Mouse (Mus musculus): Measurements from ENCODE around the gene Vmn1r205. TPM values are rescaled to one million over a fixed set of nuclear protein-coding genes. Genes with fewer than 3 reads are reported as not detected.
"Not testable (repeated sequence)": the region's sequence is repeated elsewhere in the genome, so short reads cannot be mapped to it uniquely, and the experiment has no call there.

Gene Vmn1r205
- not detected in 2 replicates for polyA plus RNA-seq (2015; fragmentation: Nextera tagmentation; extraction: Ambion mirVana)

- H3K9me3 ChIP-seq: no peaks in the 10 kb centered on the region
- no peak within 1 kb of the TSS for H3K9ac ChIP-seq
- H3K27ac ChIP-seq (replicated peaks): no peak within 1 kb of the TSS
- no peak within 1 kb of the TSS for H3K4me3 ChIP-seq
- H3K27me3 ChIP-seq: no peaks in the 10 kb centered on the region
- no peaks in the 10 kb centered on the region for H3K4me1 ChIP-seq (replicated peaks)
- 92% methylated on average over 3 of the region's 3 CpGs for WGBS
- H3K4me2 ChIP-seq: no peak within 1 kb of the TSS
- ATAC-seq (ENCODE audit: low FRiP score, low read depth): no peak
- H3K36me3 ChIP-seq: no peaks in the 10 kb centered on the region
Measured at GRCm38 (mm10) chr13:22592900-22593299, at the start of gene Vmn1r205. Vmn1r205 (minus strand) TSS chr13:22593000.

GRCm38 (mm10) chr13:22624151-22624550 is 31.4 kb upstream of the Vmn1r205 start, which contains the start of gene Vmn1r206:
Vmn1r206 (minus strand) TSS chr13:22624251.
- not testable (repeated sequence) for H3K9ac ChIP-seq; H3K36me3 ChIP-seq; H3K4me2 ChIP-seq; H3K27me3 ChIP-seq; H3K27ac ChIP-seq (replicated peaks); H3K4me3 ChIP-seq; ATAC-seq (ENCODE audit: low FRiP score, low read depth); H3K9me3 ChIP-seq; H3K4me1 ChIP-seq (replicated peaks)

GRCm38 (mm10) chr13:22583336-22583735 is 9.5 kb downstream of the Vmn1r205 start:
- H3K4me3 ChIP-seq; H3K4me2 ChIP-seq; H3K27ac ChIP-seq (replicated peaks); ATAC-seq (ENCODE audit: low FRiP score, low read depth); H3K4me1 ChIP-seq (replicated peaks); H3K9ac ChIP-seq; H3K9me3 ChIP-seq; H3K27me3 ChIP-seq; H3K36me3 ChIP-seq: not testable (repeated sequence)
- 88% methylated on average over 14 of the region's 14 CpGs for WGBS

DNA sequence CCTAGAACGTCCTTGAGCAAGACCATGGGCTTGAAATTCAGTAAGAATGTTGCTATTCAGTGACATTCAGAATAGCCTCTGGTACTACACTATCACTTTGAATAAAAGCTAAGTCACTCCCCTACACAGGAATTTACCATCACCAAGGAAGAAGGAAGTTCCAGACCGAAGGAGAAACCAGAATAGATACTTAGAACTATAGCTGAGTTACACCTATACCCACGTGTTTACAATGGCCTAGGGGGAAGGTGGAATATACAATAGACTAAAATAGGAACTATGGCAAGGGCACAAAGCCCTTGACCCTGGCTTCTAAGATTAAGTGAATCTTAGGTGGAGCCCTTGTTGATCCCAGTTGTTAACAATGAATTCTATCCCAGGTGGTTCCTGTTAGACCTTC is 17.9 kb downstream of the Vmn1r205 start:
- not testable (repeated sequence) for H3K4me1 ChIP-seq (replicated peaks); H3K4me2 ChIP-seq; H3K9me3 ChIP-seq; H3K27me3 ChIP-seq; ATAC-seq (ENCODE audit: low FRiP score, low read depth); H3K27ac ChIP-seq (replicated peaks); H3K9ac ChIP-seq; H3K4me3 ChIP-seq; H3K36me3 ChIP-seq
- 82% methylated on average over 3 of the region's 3 CpGs for WGBS

DNA sequence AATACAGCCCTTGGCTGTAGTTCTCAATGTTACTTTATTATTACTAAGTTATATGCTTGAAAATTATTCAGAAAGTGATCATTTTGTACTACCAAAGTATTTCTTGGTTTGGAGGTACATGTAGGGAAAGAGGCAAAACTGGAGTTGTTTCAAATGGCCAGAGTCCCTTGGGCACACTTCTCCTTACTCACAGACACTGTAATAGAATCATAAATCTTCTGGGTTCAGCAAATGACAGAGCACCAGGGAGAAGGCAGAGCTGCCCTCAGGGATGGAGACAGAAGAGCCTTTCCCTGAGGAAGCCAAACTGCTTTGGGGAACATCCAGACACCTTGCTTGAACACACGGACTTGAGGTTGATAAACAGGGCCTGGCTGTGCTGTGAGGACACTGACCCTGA is 39.9 kb downstream of the Vmn1r205 start, which contains the start of gene Vmn1r204:
TSS of gene Vmn1r204 (plus strand) at position 301 of the 400 bp plus-strand sequence.
- H3K27ac ChIP-seq (replicated peaks); H3K9me3 ChIP-seq: not testable (repeated sequence)
- WGBS: 59% methylated on average over 1 of the region's 1 CpGs

More for the DNA sequence above, 39.9 kb downstream of the Vmn1r205 start, which contains the start of gene Vmn1r204:
- not testable (repeated sequence) for H3K4me2 ChIP-seq; H3K9ac ChIP-seq; H3K27me3 ChIP-seq; H3K4me3 ChIP-seq; ATAC-seq (ENCODE audit: low FRiP score, low read depth); H3K36me3 ChIP-seq; H3K4me1 ChIP-seq (replicated peaks)

Other genes with a start within 250 kb of the Vmn1r205 start
- not detected in 2 replicates for gene Vmn1r198, start 242.6 kb downstream of the Vmn1r205 start, polyA plus RNA-seq (2015; fragmentation: Nextera tagmentation; extraction: Ambion mirVana)
- gene Vmn1r199, start 213.2 kb downstream of the Vmn1r205 start, polyA plus RNA-seq (2015; fragmentation: Nextera tagmentation; extraction: Ambion mirVana): not detected in 2 replicates
- gene Vmn1r200, start 202.6 kb downstream of the Vmn1r205 start, polyA plus RNA-seq (2015; fragmentation: Nextera tagmentation; extraction: Ambion mirVana): 0.05 TPM in 1 of 2 replicates, not detected in the other
- not detected in 2 replicates for gene Vmn1r201, start 121.1 kb downstream of the Vmn1r205 start, polyA plus RNA-seq (2015; fragmentation: Nextera tagmentation; extraction: Ambion mirVana)
- not detected in 2 replicates for gene Vmn1r202, start 87.6 kb downstream of the Vmn1r205 start, polyA plus RNA-seq (2015; fragmentation: Nextera tagmentation; extraction: Ambion mirVana)
- not detected in 2 replicates for gene Vmn1r203, start 74.9 kb downstream of the Vmn1r205 start, polyA plus RNA-seq (2015; fragmentation: Nextera tagmentation; extraction: Ambion mirVana)
- not detected in 2 replicates for gene Vmn1r204, start 39.8 kb downstream of the Vmn1r205 start, polyA plus RNA-seq (2015; fragmentation: Nextera tagmentation; extraction: Ambion mirVana)
- not detected in 2 replicates for gene Vmn1r206, start 31.3 kb upstream of the Vmn1r205 start, polyA plus RNA-seq (2015; fragmentation: Nextera tagmentation; extraction: Ambion mirVana)
- gene Vmn1r207-ps, start 136.6 kb upstream of the Vmn1r205 start, polyA plus RNA-seq (2015; fragmentation: Nextera tagmentation; extraction: Ambion mirVana): not detected in 2 replicates
- not detected in 2 replicates for gene Vmn1r208, start 184.4 kb upstream of the Vmn1r205 start, polyA plus RNA-seq (2015; fragmentation: Nextera tagmentation; extraction: Ambion mirVana)
- not detected in 2 replicates for gene Vmn1r209, start 216.7 kb upstream of the Vmn1r205 start, polyA plus RNA-seq (2015; fragmentation: Nextera tagmentation; extraction: Ambion mirVana)
- not detected in 2 replicates for gene Vmn1r210, start 238.3 kb upstream of the Vmn1r205 start, polyA plus RNA-seq (2015; fragmentation: Nextera tagmentation; extraction: Ambion mirVana)